Mouse (Mus musculus) right cerebral cortex, postnatal 10 days (tissue): ENCODE measurements around the gene Tob2.

Source experiments
- DNase-seq, 2 experiments: peaks; one replicate each; pipeline ENCODE4 v3.0.0; 2021; ENCODE audit warnings: low spot score in 2 of 2

Gene Tob2

GRCm38 (mm10) chr15:81860471-81861135 lies 2.0 kb upstream of the Tob2 start:
- peak; percentile 69 for DNase-seq

GRCm38 (mm10) chr15:81859330-81860255 lies 997 bp upstream of the Tob2 start:
- DNase-seq = peak; percentile 92 to 98

DNA sequence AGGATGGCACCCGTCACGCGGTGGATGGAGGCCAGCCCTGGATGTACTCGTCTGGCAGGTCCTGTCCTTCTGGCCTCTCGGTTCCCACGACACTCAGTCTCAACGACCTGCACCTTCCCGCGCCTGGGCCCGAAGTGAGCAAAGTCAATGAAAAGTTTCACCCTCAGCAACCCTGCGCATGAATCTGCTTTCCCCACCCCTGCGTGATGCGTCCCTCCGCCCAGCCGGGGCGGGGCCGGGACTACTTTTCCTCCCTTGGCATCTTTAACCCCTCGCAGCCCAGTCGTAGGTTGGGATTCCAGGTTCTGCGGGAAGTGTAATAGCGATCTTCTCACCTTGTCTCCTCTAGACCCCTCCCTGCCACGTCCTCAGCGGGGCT lies 469 bp downstream of the Tob2 start:
- DNase-seq = peak; percentile 94 to 95

DNA sequence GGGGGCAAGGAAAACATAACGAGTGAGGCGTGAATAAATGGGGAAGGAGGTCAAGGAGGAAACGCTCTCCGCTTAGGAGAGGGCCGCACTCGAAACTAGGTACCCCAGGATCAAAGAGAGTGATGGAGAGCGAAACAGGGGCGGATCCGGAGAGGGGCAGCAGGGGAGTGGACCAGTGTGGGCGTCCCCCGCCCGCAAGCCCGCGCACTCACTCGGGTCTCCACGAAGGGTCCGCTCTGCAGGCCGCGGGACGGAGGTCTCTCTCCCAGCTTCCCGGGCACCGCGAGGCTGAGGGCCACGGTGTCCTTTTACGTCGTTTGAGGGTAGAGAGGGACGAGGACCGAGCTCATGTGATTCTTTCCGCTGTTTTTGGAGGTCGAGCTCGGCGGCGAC lies 876 bp downstream of the Tob2 start:
- peak in 1 of 2 experiments; percentile 69 for DNase-seq

GRCm38 (mm10) chr15:81856938-81857723 lies 1.5 kb downstream of the Tob2 start:
- no peak for DNase-seq

- DNase-seq = peak; percentile 91 to 94
These were observed 2.4 kb downstream of the Tob2 start for GRCm38 (mm10) chr15:81856030-81856790.

- no peak for DNase-seq
These were observed 5.5 kb downstream of the Tob2 start for GRCm38 (mm10) chr15:81853081-81853480.

GRCm38 (mm10) chr15:81852411-81853000 lies 6.1 kb downstream of the Tob2 start:
- no peak for DNase-seq

DNA sequence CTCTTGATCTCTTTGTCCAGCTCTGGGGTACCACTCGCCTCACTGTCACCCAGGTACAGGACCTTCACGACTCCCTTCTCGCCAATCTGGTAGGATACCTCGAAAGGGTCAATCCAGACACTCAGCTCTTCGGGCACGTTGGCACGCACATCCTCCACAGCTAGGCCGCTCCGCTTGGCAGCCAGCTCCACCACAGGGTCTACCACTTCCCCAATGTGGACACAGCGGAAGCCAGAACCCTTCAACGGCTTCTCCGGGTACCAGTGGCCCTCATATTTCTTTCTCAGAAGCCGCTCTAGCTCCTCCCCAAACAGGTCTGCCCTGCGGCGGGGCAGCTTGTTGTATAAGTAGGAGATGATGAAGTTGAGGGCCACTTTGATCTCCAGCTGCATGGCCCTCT lies 7.2 kb downstream of the Tob2 start:
- DNase-seq = no peak

DNA sequence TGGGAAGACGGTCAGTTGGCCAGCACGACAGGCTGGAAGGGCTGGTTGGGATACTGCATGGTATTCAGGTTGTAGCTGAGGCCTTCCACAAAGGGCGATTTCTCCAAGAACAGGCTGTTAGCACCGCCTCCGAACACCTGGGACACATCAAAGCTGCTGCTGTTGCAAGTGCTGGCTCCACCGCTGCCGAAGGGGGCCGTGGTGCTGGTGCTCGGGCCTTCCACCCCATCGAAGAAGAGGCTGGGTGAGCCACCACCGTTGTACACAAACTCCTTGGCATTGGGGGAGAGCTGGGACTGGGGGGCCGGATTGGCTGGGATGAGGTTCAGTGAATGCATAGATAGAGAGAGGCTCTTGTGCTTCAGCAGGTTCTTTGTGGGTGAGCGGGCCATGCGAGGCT lies 7.9 kb downstream of the Tob2 start:
- no peak for DNase-seq

GRCm38 (mm10) chr15:81849104-81849503 lies 9.5 kb downstream of the Tob2 start:
- no peak for DNase-seq

DNA sequence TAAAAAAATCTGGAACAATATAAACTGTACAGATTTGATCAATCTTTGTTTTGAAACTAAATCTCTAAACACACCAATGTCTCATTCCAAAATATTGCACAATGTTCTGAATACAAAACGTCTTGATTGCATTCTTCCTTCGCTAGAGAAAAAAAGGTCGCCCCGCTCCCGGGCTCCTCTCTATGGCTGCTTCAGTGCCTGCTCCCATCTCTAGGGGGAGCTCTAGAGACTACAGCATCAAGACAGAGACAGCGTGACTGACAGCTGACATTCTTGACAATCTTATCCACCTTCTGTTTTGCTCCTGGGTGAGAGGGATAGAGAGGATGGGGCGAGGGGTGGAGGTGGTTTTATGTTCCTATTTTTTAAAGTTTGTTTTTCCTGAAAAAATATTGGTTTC lies 10.3 kb downstream of the Tob2 start:
- peak in 1 of 2 experiments; percentile 63 for DNase-seq

GRCm38 (mm10) chr15:81847861-81848260 lies 10.7 kb downstream of the Tob2 start:
- DNase-seq = no peak

GRCm38 (mm10) chr15:81847161-81847560 lies 11.4 kb downstream of the Tob2 start:
- no peak for DNase-seq

- DNase-seq = no peak
These were observed 11.8 kb downstream of the Tob2 start for GRCm38 (mm10) chr15:81846755-81847154.

GRCm38 (mm10) chr15:81845724-81846123 lies 12.9 kb downstream of the Tob2 start:
- DNase-seq = no peak

- no peak for DNase-seq
These were observed 13.5 kb downstream of the Tob2 start for GRCm38 (mm10) chr15:81845033-81845625.

GRCm38 (mm10) chr15:81842275-81842674 lies 16.3 kb downstream of the Tob2 start:
- DNase-seq = no peak

DNA sequence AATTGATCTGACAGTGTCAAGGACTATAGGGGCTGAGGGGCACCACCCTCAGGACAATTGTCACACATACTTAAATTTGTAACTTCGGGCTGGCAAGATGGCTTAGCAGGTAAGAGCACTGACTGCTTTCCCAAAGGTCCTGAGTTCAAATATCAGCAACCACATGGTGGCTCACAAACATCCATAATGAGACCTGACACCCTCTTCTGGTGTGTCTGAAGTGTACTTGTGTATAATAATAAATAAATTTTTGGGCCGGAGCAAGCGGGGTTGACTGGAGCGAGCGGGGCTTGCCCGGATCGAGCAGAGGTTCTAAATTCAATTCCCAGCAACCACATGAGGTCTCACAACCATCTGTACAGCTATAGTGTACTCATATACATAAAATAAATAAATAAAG lies 18.3 kb downstream of the Tob2 start:
- DNase-seq = no peak

- peak; percentile 85 to 86 for DNase-seq
These were observed 19.0 kb downstream of the Tob2 start for GRCm38 (mm10) chr15:81839634-81840033.
